Mouse (Mus musculus) kidney, postnatal 36 days (tissue): Measurements from ENCODE around the gene Plekhm2.

Source experiments
- DNase-seq, 2 experiments: peaks; one replicate each; pipeline ENCODE4 v3.0.0; 2021 to 2022; ENCODE audit warnings: mixed read lengths in 2 of 2

The Plekhm2 gene

DNA sequence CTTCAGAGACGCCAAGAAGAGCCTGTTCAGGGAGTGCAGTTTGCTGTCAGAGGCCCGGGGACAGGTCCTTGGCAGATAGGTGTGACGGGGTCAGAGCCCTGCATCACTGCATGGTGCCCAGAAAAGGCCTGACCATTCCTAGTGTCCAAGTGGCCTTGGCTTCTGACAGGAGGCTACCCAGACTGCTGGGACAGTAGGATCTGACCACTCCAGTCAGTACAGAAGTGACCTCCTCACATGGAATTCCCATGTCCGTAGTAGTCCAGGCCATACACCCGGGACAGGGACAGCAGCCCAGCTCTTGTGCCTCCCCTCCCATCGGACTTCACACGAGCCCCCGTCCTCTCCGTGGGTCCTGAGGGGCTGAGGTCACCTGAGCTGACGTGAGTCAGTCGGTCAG is 34.7 kb downstream of the Plekhm2 start:
- no peak for DNase-seq

DNA sequence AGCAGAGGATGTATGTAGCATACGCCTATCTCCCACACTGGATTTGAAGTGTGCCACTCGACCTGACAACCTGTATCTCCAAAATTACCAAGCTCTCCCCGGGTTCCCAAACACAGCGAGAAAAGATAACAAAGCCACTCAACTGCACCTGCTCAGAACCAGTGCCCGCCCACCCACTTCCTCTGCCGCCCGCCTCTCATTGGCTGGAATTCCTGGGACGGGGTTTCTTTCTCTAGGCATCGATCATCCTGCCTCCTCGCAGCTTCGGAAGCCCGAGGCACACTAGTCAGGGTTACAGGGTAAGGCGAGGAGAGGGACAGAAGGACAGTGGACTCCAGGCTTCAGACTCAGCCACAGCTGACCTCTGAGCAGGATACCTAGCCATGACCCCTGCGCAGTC is 36.0 kb downstream of the Plekhm2 start:
- no peak for DNase-seq

DNA sequence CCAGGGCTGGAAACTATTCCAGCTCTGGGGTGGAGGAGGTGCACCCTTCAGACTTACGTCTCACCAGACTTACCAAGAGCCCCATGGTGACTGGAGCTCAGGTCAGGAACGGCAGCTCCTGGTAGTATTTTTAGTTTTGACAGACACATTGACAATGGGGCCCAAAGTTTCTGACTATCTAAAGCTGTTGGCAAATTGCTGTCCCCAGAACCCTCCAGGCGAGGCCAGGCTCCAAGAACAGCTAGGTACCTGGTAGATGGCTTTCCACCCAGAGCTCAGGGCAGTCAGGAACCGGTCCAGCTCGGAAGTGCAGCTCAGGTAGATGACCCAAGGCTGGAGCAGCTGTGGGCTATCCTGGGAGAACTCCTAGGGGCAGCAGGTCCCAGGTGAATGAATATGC is 37.2 kb downstream of the Plekhm2 start:
- DNase-seq = no peak

DNA sequence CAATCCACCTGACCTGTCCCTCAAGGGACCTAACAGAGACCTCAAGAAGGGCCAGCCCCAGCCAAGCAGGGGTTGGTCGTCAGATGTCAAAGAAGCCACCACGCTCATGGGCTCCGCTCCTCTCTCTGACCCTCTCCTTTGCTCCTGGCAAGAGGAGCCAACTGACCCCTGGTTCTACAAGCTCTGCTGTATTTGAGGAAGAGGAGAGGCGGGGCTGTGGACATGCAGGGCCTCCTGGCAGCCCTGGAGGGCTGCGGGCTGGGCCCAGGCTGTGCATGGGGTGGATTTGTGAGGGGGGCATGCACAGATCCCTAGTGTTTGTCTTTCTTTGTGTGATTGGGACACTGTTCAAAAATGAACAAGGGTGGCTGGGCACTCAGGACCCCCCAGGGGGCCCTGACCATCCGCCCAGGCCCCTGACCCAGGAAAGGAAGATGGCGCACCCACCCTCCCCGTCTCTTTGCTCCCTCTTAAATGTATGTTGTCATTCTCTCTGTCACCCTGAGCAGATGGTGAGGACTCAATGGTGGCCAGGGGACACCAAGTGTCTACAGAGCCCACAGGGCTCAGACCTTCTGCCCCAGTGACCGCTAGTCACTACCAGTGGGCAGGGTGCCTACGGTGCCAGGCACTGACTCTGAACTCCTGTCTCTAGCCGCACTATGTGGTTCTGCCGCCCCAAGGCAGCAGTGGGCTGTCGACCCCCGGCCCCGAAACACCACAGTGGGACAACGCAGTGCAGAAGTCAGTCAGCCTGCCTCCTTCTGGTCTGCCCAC is 38.7 kb downstream of the Plekhm2 start:
- DNase-seq = no peak

DNA sequence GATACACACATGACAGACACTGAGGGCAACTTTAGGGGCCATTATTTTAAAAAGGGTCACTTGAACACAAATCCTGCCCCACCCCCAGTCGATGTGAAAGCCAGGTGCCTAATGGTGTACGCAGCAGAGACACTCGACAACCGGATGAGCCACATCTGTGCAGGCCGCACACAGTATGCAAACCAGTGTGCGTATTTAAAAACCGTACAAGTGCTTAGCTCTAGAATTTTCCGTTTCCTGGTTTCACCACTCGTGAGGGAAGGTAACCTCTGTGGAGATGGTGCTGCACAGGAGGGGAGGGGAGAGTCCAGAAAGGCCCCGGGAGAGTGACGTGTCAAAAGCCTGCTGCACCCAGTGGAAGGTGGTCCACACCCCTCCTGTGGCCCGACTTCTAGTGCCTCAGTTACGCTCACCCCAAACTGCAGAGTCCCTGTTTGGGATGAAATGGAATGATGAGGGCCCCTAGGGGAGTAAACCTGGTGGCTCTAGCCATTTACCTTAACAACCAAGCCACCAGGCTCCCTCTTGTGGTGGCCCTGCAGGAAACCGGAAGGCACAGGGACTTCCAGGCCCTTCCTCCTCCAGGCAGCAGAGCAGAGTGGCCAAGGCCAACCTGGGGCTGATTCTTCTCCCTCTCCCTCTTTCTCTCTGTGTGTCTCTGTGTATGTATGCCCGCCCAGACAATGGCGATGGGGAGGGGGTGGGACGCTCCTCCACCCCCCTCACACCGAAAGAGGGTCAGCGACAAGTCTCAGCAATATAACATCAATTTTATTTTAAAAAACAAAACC is 39.5 kb downstream of the Plekhm2 start:
- peak; percentile 73 to 79 for DNase-seq

DNA sequence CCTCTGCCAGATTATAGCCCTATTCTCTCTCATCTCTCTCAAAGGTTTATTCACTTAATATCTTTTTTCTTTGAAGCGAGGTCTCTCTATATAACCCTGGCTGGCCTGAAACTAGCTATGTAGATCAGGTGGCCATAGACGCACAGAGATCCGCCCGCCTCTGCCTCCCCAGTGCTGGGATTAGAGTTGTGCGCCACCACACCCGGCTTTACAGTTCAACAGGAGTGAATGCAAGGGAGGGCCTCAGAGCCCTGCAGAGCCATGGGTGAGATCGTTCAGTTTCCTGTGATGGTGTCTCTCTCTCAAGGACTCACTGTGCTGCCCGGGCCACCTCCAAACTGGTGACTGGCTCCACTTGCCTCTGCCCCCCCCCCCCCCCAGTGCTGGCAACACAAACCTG is 40.6 kb downstream of the Plekhm2 start:
- DNase-seq = no peak

DNA sequence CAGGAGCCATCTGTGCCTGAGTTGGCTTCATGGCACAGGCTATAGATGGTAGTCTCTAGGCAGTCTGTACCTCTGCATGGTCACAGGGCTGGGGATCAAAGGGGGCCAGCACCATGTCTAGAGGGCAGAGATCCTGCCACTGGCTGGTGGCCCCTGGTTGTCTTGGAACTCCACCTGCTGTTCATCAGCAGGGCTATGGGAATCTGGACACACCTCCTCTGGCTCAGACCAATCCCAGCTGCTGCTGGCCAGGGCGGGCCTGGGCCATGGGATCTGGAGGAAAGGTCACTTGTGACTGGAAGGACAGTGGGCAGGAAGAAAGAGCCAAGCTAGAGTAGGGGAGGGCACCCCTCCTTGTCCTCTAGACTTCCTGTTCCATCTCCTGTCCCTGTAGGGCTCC is 41.0 kb downstream of the Plekhm2 start, which contains the start of gene Slc25a34:
TSS of gene Slc25a34 (minus strand) at position 156 of the 400 bp plus-strand sequence.
- peak; percentile 88 to 95 for DNase-seq

DNA sequence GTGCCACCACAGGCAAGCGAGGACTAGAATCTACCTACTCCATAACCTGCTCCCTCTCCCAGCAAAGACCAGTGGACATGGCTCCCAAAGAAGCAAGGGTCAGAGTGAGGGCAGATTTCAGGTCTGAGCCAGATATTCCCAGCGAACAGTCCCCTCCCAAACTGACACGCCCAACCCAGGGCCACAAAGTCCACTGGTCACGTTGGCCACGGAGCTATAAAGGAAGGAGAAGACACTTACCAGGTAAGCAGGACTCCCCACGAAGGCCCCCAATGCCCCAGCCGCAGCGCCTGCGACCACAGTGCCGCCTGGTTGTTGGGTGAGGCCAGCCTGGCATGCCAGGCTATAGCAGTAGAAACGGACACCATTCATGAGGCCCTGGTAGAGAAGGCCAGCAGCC is 41.7 kb downstream of the Plekhm2 start:
- peak; percentile 82 to 88 for DNase-seq

DNA sequence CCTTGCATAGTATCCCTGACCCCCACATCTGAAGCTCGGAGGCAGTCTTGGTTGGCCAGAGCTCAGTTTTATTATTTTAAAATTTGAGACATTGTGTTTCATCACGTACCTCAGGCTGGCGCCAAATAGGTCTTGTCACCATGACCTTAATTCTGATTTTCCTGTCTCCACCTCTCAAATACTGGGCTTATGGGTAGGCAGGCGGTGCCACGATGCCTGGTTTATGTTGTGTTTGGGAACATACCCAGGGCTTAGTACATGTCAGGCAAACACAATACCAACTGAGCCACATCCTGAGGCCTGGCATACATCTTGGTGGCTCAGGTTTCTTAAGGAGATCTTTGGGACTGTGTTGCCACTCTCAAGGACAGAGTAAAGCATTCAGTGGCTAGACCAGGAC is 42.1 kb downstream of the Plekhm2 start:
- no peak for DNase-seq

DNA sequence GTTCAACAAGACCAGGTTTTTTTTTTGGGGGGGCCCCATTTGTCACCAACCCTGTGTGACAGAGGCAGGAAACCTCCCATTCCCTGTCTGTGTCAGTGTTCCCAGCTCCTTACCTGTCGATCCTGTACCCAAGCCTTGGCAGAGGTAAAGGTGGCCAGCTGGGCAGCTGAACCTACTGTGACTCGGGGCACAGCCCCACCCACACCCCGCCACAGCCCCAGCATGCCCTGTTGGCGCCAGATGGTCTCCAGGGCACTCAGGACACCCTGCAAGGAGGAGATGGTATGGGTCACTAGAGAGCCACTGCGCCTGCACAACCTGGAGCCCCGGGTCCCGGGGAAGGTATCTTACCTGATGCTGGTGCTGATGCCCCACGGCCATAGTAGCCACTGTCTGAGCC is 42.6 kb downstream of the Plekhm2 start:
- no peak for DNase-seq

DNA sequence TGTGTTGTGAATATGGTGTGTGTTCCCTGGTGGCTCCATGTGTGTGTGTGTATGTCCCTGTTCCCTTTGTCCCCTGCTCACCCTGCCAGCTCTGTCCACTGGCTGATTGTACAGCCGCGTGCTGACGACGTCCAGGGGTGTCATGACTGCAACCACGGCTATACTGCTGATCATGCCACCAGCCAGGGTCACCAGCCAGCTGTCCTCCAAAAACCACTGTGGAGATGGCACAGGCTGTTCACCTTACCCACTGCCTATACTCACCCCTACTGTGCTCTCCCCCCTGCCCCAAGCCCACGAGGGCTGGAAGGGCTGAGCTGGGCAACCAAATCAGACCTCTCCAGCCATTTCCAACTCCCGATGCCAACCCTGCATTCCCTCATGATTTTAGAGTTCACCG is 43.4 kb downstream of the Plekhm2 start:
- DNase-seq = no peak

DNA sequence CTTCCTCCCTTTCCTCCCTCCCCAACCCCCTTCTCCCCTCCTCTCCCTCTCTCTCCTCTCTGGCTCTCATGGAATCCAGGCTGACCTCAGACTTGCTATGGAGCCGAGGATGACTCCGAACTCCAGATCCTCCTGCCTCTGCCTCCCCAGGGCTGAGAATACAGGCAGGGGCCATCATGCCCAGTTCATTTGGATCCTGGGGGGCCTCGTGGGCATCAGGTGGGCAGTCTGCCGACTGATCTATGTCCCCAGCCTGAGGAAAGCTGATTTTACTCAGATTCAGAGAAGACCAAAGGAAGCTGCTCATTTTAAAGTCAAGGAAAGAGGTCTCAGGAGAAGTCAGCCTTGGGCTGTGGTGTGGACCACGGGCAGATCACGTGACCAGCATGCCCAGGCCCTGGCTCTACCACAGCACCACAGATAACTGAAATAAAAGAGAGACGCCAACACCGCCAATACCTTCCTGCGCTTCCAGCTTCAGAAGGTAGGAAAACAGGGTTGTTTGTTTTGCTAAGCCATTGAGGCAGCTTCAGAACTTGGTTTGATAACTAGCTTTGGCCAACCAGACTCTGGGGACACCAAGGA is 45.3 kb downstream of the Plekhm2 start:
- DNase-seq = no peak

DNA sequence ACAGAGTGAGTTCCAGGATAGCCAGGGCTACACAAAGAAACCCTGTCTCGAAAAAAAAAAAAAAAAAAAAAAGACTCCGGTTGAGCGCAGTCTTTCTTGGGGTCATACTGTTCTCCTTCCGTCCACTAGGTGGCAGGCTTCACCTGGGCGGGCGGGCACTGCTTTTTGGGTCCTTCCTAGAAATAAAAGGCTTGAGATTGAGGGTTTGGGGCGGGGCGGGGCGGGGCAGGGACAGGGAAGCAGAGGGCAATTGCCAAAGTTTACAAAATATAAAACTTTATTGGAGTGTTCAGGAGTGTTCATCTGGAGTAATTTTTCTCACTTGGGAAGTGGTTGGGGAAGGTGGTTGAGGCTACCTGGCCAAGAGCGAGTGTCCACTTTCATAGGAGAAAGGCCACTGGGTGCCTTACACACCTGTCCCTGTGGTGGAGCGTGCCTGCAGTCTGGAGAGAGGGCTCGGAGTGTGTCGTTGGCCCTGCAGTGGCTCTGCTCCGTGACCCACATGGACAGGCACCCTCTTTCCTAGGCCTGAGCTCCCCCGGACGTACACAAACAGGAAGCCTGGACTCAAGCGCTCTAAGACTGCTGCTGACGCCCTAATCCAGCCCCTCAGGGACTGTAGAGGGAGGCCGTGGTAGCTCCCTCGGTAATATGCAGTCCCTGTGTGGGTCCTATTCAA is 46.0 kb downstream of the Plekhm2 start, which contains the start of gene Tmem82:
TSS of gene Tmem82 (minus strand) at position 69 of the 679 bp plus-strand sequence.
- peak in 1 of 2 experiments; percentile 82 for DNase-seq

DNA sequence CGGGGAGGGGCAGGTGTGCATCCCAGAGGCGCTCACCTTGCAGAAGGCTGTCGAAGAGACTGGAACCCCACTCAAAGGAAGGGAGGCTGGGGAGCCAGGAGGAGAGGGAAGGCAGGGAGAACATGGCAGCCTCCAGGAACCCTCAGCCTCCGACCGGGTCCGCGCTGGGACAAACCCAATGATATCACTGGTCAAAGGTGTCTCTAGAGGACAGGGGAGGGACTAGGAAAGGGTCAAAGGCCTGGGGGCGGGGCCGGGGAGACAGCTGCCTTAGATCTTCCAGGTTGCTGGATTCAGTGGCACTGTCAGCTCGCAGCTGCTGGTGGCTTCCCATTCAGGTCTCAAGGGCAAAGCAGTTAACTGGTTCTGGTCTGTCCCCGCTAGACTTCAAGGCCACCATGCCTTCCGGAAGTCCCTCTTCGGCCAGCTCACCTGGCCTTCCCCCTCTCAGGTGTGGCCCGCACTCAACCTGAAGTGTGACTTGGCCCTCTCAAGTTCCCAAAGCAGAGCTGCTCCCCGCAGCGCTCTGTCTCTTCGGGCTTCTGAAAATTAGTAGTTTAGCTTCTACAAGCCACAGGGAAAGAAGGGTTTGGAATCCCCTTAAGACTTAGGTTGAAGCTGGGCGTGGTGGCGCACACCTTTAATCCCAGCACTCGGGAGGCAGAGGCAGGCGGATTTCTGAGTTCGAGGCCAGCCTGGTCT is 46.7 kb downstream of the Plekhm2 start:
- DNase-seq = peak; percentile 90 to 93

DNA sequence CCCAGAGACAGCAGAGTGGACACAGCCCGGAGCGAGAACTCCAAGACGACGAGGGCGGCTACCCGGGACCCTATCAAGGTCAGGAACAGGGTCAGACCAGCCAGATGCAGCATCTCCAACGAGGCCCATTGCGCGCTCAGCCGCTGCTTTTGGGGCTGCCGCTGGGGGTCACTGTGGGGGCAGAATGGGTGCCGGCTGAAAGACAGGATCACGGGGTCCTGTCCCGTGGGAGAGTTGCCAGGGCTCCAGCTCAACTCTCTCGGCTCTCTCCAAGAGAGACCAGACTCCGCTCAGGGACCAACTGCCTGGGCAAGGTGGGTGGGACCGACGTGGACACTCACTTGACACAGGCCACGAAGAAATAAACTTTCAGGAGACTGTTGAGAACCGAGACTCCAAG is 47.4 kb downstream of the Plekhm2 start:
- peak; percentile 78 to 88 for DNase-seq

DNA sequence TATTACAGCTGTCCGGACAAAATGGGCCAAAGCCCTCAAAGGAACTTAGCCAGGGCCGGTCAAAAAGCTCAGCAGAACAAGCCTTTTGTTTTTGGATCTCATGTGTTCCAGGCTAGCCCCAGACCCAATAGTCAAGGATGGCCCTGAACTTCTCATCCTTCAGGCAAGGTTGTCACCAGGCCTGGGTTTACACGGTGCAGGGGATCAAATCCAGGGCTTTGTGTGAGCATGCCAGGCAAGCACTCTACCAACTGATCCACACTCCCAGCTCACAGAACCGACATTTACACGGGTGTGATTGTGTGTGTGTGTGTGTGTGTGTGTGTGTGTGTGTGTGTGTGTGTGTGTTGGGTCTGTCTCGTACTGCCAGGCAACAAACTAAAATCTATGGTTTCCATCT is 47.9 kb downstream of the Plekhm2 start:
- DNase-seq = no peak

DNA sequence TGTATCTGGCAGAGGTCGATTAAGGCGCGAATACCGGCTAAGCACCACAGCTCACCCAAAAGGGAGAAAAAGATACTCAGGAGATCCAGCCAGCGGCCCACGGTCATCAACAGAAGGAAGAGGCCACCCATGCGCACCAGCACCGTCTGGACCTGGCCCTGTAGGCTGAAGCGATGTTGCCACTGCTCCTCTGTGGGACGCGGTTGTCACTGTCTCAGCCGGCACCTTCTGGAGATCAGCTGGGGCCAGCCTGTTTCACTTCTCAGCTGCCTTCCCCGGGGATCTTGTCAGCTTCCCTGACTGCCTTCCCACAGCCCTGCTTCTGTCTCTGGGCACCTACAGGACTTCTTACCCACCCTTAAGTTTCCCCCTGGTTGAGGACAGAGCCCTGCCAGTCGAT is 49.8 kb downstream of the Plekhm2 start:
- DNase-seq = no peak

DNA sequence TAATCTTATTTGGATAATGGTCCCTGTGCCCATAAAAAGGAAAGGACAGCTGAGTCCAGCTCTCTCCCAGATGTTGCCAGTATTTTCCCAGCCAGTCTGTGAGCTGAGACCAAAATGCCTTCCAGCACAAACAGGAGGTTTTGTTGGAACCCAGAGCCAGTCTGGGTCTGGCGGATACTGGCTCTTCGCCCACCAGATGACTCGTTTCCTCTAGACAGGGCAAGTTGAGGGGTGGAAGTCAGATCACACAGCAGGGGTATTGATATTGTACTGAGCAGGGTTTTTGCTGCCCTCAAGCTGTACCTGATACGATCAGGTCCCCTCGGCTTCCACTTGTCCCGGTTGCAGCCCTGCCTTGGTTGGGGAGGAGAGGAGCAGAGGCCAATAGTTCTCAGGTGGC is 55.2 kb downstream of the Plekhm2 start:
- DNase-seq = peak; percentile 46 to 70

DNA sequence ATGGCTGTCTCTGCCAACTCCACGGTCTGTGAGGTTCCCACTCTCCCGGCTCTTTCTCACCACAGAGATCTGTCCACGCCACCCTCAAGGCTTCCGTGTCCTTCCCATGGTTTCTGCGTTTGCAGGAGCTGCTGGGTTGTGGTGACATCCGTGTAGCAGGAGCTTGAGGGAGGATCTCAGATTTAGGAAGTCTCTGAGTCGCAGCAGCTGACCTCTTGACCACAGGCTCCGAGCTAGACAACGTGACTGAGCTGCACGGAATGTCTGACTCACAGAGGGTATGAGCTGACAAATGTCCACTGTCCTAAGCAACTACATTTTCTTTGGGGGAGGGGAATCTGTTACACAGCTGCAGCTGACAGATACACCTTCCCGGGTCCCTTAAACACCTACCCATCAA is 58.8 kb downstream of the Plekhm2 start, which contains the start of gene Fblim1:
TSS of gene Fblim1 (minus strand) at position 236 of the 400 bp plus-strand sequence.
- peak; percentile 61 to 67 for DNase-seq

DNA sequence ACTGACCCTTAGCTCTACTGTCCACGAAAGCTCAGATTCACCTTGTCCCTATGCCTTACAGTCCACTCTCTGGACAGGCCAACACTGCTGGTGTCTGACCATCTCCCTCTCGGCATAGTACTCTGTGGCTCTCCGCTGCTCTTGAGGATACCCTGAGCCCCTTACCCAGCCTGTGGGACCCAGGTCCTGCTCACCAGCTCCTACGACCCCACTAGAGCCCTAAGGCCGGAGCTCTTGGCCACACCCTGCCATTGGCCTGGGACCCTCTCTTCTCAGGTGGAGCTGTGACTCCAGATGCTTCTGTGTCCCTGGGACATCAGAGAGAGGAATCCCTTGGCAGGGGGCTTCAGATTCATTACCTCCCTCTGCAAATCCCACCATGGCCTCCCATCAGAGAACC is 59.3 kb downstream of the Plekhm2 start:
- DNase-seq = no peak

DNA sequence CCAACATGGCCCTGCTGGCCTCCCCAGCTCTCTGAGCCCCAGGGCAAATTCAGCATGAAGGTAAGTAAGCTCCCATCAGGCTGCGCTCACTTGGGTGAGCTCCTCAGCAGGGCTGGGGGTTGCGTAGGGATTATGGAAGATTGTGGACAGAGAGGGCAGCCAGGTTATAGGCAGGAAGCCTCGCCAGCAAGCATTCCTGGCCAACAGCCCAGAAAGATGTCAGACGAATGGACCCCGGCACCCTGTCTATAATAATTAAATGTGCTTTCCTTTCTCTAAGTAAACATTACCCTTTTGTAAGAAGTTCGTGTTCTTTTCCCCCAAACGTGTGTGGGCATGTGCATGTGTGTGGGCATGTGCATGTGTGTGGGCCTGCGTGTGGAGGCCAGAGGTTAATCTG is 60.2 kb downstream of the Plekhm2 start:
- DNase-seq = peak; percentile 89 to 91

DNA sequence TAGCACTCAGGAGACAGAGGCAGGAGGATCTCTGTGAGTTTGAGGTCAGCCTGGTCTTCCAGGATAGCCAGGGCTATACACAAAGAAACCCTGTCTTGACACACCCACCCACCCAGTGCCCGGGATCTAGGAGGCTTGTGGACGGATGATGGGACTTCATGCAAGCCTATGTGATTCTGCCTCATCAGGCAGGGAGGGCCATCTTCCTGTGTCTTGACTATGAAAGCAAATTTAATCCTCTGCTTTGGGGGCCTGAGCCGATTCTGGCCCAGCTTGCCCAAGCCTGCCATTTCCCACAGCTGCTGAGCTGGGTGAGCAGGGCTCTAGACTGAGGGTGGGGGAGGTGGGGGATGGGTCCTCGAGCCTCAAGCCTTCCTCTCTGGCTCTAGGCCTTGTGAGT is 60.8 kb downstream of the Plekhm2 start:
- no peak for DNase-seq
